Mouse (Mus musculus): ENCODE results near the gene 1700123O20Rik.

1700123O20Rik gene

GRCm38 (mm10) chr14:54678657-54679304, 7.2 kb upstream of the 1700123O20Rik start:
- DNase-seq, result no peak

GRCm38 (mm10) chr14:54682396-54682795, 3.6 kb upstream of the 1700123O20Rik start:
- DNase-seq, result no peak

- no peak for DNase-seq
Measured at GRCm38 (mm10) chr14:54685471-54685870, 545 bp upstream of the 1700123O20Rik start.

- DNase-seq, result peak; percentile 100
Measured at GRCm38 (mm10) chr14:54686522-54687143, 617 bp downstream of the 1700123O20Rik start, which contains the start of gene Acin1. Gene Acin1 (minus strand): TSS chr14:54686931.

GRCm38 (mm10) chr14:54687251-54687650, 1.2 kb downstream of the 1700123O20Rik start:
- DNase-seq, result no peak

- DNase-seq, result no peak
Measured at GRCm38 (mm10) chr14:54695042-54695441, 9.0 kb downstream of the 1700123O20Rik start.

GRCm38 (mm10) chr14:54696752-54697151, 10.7 kb downstream of the 1700123O20Rik start:
- no peak for DNase-seq

GRCm38 (mm10) chr14:54698733-54699132, 12.7 kb downstream of the 1700123O20Rik start, which contains the start of gene Gm29776:
Gene Gm29776 (minus strand): TSS chr14:54698833.
- DNase-seq, result no peak

GRCm38 (mm10) chr14:54699586-54699985, 13.6 kb downstream of the 1700123O20Rik start:
- no peak for DNase-seq

GRCm38 (mm10) chr14:54701298-54701697, 15.3 kb downstream of the 1700123O20Rik start:
- peak; percentile 51 for DNase-seq

- DNase-seq, result no peak
Measured at GRCm38 (mm10) chr14:54703207-54703606, 17.2 kb downstream of the 1700123O20Rik start.

- DNase-seq, result no peak
Measured at GRCm38 (mm10) chr14:54705844-54706243, 19.8 kb downstream of the 1700123O20Rik start.

- no peak for DNase-seq
Measured at GRCm38 (mm10) chr14:54706589-54707320, 20.7 kb downstream of the 1700123O20Rik start.

- no peak for DNase-seq
Measured at GRCm38 (mm10) chr14:54709054-54709453, 23.0 kb downstream of the 1700123O20Rik start.

- DNase-seq, result no peak
Measured at GRCm38 (mm10) chr14:54712074-54712473, 26.1 kb downstream of the 1700123O20Rik start, which contains the start of gene Cebpe. Gene Cebpe (minus strand): TSS chr14:54712174.

GRCm38 (mm10) chr14:54712861-54713260, 26.8 kb downstream of the 1700123O20Rik start:
- peak; percentile 46 for DNase-seq

- DNase-seq, result peak; percentile 76
Measured at GRCm38 (mm10) chr14:54714121-54714520, 28.1 kb downstream of the 1700123O20Rik start.

GRCm38 (mm10) chr14:54714617-54715081, 28.6 kb downstream of the 1700123O20Rik start:
- DNase-seq, result no peak

GRCm38 (mm10) chr14:54715402-54715801, 29.4 kb downstream of the 1700123O20Rik start:
- no peak for DNase-seq

GRCm38 (mm10) chr14:54720041-54720440, 34.0 kb downstream of the 1700123O20Rik start:
- no peak for DNase-seq

GRCm38 (mm10) chr14:54720654-54721350, 34.8 kb downstream of the 1700123O20Rik start:
- no peak for DNase-seq

- no peak for DNase-seq
Measured at GRCm38 (mm10) chr14:54721711-54722110, 35.7 kb downstream of the 1700123O20Rik start.

- no peak for DNase-seq
Measured at GRCm38 (mm10) chr14:54724049-54724448, 38.0 kb downstream of the 1700123O20Rik start.
